Mouse (Mus musculus): Measurements from ENCODE around the gene Nt5dc2.

Nt5dc2 gene

DNA sequence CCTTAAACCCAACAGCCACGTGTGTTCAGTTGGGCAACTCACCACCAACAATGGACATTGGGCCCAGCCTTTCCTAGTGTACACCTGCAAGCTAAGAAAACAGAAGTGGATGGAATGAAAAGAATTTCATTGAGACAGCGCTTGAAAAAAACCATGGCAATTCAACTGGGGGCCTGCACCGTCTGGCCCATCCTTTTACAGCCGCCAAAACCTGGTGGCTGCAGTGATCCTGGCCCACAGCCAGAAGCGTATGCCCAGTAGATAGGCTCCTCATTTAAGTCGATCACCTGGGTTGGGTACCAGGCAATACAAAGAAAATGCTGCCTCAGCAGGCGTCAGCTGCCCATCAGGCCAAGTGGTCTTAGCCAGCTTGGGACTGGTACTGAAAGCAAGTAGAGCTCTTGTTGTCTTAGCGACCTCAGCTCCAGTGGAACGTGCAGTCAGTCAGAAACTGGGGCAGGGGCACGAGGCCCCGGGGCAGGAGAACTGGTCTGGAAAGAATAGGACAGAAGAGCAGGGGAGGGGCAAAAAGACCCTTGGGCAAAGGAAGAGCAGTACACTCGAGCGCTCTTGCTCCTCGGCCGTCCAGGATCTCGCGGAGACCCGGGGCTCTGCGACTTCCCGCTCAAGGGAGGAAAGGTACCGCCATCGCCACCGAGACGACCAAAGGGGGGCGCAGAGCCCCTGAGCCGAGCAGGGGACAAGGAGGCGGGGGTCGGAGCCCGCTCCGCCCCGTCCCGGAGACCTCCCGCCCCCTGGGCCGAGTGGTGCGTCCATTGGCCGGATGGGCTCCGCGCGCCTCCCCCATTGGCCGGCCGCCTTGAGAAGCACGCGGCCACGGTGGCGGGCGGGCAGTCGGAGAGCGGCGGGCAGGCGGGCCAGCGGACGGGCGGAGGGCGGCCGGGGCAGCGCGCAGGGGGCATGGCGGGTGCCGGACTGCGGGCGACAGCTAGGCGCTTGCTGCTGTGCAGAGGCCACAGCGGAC is at the start of gene Nt5dc2:
Gene Nt5dc2 (plus strand): TSS at position 818 of the 985 bp plus-strand sequence.
- DNase-seq (ENCODE audit: low spot score in 2 of 2), result peak; percentile 87 to 90

DNA sequence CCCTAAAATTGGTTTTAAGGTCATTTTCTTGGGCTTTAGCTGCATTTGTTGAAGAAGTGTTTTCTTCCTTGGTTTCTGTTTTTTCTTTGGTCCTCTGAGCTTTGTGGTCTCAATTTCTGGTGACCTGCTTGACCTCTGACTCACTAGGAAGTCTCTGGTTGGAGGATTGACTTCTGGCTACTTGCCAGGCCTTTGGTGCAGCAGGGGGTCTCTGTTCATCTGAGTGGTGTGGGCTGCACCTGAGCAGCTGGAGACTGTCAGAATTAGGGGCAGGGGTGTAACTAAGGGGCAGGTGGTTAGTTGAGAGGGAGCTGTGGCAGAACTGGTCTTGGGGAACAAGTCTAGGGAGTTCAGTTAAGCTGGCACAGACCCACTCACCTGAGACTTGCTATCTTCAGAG is 49.7 kb upstream of the Nt5dc2 start:
- DNase-seq (ENCODE audit: low spot score in 2 of 2), result no peak

DNA sequence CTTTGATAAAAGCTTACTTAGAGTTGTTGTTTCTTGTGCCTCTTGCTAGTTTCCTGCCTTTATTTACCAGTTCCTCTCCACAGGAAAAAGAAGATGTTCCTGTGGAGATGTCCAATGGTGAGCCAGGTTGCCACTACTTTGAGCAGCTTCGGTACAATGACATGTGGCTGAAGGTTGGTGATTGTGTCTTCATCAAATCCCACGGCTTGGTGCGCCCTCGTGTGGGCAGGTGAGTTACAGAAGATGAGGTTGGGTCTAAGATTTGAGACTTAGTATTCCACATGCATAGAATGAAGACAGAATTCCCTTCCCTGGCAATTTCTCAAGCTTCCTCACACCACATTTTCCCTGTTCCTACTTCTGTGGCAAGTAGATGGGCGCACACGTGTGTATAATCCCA is 43.4 kb upstream of the Nt5dc2 start:
- DNase-seq (ENCODE audit: low spot score in 2 of 2), result no peak

DNA sequence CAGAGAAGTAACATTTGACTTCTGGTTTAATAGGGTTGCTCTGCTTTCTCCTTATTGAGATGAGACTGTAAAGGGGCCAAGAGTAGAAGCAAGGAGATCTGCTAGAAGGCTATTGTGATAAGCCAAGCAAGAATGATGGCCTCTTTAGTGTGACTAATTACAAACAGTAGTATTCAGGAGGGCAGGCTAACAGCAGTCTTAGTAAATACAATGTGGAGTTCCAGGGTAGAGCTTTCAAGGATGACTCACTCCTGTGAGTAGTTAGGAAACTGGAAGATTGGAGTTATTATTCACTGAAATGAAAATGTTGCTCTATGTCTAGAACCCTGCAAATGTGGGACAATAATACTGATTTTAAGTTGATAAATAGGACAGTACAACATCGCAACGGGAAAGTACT is 42.3 kb upstream of the Nt5dc2 start:
- no peak for DNase-seq (ENCODE audit: low spot score in 2 of 2)

DNA sequence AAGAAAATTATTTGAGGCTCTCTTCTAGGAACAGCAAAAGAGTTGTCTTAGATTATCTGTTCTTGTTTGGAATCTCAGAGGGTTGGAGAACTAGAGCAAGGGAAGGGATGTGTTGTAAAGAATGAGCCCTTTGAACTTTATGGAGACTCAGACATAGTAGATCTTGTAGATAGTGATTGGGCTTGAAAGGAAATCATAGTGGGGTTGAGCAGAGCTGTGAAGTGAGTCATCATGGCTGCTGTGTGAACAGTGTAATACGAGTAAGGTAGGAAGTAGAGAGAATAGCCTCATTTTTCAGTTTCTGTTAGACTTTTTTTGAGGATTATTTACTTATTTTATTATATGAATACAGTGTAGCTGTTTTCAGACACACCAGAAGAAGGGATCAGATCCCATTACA is 40.9 kb upstream of the Nt5dc2 start:
- no peak for DNase-seq (ENCODE audit: low spot score in 2 of 2)

DNA sequence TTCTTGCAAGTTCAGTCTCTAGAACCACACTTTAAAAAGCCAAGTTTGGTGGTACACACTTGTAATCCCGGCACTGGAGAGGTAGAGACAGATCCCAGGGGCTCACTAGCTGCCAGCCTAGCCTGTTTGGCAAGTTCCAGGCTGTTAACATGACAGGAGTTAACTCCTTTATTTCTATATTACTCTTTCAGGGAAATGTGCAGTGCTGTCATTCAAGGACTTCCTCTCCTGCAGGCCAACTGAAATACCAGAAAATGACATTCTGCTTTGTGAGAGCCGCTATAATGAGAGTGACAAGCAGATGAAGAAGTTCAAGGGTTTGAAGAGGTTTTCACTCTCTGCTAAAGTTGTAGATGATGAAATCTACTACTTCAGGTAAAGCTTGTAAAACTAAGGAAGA is 25.7 kb upstream of the Nt5dc2 start:
- DNase-seq (ENCODE audit: low spot score in 2 of 2), result no peak

DNA sequence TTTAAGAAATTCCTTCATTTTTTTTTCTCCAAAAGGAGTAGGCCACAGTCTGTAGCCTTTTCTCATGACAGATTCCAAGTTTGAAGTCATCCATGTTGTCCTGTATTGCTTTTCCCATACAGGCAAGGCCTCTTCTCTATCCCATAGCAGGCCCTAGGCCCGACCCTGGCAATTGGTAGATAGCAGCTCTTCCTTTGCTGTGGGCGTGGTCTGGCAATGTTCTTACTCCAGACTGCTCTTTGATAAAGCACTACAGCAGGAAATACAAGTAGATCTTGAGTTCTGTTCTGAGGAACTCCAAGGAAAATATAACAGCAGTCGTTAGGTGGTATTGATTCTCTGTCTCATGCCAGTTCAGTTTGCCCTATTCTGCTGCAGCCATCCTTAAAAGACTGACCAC is 20.2 kb upstream of the Nt5dc2 start:
- no peak for DNase-seq (ENCODE audit: low spot score in 2 of 2)

DNA sequence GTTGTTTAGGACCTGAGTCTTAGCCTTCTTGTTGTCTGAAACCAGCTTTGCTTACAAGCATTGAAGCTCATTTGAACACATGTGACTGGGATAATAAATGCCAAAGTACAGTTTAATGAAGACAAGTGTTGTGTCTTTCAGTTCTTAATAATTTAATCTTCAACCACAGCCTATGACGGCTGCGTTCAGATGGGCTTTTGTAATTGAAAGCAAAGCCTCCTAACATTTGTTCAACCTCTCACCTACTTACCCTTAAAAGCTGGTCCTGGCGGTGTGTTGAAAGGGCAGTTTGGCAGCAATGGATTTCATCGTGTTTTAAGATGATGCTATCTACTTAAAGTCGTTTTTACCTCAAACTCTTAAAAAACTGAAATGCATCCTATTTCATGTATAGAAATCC is 18.7 kb upstream of the Nt5dc2 start:
- DNase-seq (ENCODE audit: low spot score in 2 of 2), result no peak

DNA sequence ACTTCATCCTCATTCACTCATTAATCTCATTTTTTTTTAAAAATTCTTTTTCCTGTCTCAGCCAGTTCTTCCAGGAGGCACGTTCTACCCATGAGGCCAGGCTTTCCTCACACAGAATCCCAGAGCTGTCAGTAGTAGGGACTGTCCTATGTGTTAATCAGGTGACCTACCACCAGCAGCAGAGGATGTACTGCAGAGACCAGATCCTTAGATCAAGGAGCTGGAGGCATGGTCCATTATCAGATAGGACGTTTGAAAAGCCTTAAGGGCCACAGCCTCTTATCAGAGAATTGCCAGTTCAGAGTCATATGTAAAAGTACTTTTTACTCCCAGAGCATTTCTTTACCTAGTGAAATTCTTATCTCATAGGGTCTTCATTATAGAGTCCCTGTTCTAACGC is 16.8 kb upstream of the Nt5dc2 start:
- DNase-seq (ENCODE audit: low spot score in 2 of 2), result no peak

DNA sequence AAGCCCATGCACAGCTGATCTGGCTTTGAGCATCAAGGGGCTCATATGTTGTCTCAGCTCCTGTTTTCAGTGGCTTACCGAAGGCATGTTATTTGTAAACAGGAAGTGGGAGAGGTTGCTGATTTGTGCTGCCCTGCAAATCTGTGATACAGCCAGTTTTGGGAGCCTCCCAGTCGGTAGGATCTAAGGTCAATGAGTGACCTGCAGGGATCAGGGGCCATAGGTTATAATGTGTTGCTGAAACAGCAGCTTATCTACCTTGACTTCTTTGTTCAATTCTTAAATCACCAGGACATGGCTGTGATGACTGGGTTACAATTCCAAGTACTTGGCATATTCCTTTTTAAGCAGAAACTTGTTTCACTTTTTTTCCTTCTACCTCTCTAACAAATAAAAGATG is 15.3 kb upstream of the Nt5dc2 start:
- DNase-seq (ENCODE audit: low spot score in 2 of 2), result no peak

DNA sequence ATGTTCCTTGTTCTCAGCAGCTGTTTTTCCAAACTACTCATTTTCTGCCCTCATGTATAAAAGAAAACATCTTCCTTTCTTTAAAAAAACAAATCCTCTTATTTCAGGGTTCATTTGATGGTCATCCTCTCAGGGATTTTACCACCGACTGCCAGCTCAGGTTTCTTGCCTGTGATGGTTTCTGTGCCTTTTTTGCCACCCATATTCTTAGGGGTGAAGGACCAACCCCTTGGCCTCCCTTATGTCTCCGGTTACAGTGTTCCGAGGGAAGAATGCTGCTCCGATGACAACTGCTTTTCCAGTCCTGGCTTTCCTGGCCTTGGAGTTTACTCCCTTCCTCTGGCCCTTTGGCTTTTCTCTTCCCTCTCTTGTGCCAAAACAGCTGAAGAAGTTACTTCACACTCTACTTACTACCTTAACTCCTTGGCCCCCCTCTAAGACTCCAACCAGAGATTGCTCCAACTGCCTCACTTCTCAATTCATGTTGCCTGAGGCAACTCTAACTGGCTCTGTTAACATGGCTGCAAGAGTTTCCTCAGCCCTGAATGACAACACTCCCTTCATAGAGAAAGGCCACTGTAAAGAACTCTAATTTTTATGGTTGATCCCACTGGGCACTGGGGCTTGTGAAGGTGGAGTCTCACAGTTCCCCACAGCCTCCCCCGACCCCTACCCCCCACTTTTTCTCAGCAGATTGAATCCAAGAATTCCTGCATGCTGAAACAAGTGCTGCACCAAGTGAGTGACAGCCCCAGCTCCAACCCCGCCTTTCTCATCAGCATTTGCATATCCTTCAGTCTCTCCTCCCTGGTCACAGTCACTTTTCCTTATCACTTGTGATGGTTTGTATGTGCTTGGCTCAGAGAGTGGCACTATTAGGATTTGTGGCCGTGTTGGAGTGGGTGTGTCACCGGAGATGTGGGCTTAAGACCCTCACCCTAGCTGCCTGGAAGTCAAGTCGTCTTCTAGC is 5.5 kb upstream of the Nt5dc2 start:
- DNase-seq (ENCODE audit: low spot score in 2 of 2), result peak in 1 of 2 experiments; percentile 18

DNA sequence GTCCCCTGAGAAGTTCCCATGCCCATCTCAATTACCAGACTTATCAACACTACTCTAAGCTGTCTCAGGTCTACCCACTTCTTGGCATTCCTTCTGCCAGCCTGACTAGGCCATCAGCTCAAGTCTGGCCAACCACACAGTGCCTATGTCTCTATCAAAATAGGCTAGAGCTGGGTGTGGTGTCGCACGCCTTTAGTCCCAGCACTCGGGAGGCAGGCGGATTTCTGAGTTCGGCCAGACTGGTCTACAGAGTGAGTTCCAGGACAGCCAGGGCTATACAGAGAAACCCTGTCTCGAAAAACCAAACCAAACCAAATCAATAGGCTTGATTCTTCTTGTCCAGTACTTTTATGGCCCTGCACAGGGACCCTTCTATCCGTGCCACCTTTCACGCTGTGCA is 4.0 kb upstream of the Nt5dc2 start:
- no peak for DNase-seq (ENCODE audit: low spot score in 2 of 2)

DNA sequence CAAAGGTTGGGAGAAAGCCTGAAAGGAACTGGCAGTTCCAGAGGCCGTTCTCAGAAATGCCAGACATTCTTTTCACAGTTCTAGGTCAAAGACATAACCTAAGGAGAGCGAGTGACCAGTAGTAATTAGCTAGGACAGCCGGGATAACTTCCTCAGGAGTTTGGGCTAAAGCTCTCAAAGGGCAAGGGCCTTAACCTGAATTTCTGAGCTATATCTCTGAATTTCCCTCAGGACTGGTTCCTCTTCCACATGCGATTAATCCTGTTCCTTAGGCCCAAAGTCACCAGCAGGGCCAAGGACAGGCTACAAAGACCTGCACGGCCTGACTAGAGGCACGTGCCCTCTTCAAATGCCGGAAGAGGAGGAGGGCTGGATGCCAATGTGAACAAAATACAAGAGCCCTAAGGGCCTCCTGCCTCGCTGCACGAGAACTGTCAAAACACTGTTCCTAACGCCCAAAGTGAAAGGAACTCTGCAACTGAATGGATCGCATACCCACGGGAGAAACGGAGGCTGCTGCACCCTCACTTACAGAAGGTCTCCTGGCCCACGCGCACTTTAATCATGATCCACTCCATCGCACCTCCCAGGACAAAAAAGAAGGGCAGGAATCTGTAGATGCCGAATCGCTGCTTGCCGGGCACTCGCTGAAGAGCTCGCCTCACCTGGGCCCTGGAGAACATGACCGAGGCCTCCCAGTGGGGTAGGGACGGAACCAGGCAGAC is 2.6 kb upstream of the Nt5dc2 start:
- DNase-seq (ENCODE audit: low spot score in 2 of 2), result peak in 1 of 2 experiments; percentile 32

DNA sequence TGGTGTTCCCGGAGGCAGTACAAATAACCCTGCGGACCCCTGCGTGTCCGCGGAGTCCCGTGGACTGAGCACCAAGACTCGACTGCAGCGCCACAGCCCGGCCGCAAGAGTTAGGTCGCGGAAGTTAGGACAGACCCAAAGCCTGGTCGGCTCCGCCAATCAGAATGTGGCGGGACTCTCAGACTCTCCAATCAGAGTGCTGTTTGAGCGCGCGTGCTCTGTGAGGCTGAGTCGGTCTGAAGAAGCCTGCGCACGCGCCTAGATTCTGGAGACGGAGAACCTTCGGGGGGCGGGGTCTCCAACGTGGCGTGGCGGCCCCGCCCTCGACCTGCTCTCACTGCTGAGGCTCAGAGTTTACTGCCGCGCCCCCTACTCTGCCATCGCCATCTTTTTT is 2.0 kb upstream of the Nt5dc2 start, which contains the start of gene Smim4:
Gene Smim4 (minus strand): TSS at position 131 of the 394 bp plus-strand sequence.
- peak; percentile 96 to 97 for DNase-seq (ENCODE audit: low spot score in 2 of 2)

DNA sequence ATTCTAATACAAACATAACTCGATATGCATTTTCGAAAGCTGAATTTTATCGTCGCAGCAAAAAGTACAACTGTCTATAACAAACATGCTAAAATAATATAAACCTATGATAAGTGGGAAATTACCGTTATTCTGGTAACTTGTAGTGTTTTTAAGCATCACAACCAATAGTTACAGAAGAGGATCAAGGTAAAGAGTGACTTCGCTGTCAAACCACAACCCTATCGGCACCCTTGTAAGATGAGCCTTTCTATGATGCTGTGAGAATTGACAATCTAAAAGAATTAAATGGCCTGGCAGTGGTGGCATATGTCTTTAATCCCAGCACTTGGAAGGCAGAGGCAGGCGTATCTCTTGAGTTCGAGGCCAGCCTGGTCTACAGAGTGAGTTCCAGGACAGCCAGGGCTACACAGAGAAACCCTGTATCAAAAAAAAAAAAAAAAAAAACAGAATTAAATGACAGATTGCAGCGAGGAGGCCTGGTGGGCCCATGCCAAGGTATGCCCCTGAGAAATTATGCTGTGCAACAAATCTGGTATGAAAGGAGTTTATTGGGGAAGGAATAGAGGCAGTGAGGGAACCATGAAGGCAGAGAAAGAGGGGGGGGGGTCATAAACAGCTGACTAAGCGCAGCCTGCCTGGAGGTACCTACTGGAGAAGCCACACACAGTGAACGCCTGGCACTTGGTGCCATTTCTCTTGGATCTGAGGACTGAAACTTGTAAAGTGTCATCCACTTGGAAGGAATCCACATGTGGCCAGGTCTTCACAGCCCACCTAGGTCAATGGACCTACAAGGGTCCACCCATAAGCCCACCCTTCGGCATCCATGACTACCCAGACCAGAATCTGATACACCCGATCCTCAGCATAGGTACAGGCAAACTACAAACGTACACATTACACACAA is 1.3 kb upstream of the Nt5dc2 start:
- DNase-seq (ENCODE audit: low spot score in 2 of 2), result no peak

DNA sequence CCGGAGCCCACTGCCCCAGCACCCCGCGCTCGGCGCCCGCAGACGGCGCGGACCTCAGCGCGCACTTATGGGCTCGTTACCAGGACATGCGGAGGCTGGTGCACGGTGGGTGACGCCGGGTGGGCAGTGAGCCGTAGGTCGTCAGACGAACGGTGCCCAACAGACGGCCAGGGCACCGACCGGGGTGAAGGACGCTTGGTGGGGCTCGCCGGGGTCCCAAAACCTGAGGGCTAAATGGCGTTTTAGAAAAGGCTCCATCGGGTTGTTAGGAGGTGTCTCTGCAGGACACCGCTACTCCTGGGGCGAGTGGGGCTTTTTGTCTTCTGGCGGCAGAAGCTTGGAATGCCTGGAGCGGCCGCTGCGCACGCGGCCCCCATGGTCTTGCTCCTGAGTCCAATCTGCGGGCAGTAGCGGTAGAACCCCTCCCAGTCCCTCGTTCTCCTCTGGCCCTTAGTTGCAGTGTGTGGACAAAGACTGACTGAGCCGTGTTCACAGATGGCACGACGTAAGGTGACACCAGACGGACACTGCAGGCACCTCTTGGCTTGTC is 494 bp downstream of the Nt5dc2 start:
- peak in 1 of 2 experiments; percentile 25 for DNase-seq (ENCODE audit: low spot score in 2 of 2)

DNA sequence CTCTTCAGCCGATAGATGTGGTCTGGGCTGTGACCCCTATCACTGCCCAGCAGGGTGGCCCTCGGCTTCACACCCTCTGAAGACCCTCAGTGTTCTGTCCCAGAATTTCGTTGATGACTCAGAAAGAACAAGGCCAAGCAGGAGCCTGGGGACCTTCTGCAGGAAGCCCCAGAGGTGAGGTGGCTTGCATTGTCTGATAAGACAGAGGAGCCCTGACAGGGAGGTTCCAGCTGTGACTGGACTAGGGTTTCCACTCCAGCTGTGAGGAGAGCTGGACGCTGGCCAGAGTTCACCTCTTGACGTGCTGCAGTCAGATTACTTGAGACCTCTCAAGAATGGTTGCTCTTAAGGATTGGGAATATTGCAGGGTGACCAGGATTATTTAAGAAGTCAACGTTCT is 1.2 kb downstream of the Nt5dc2 start:
- peak in 1 of 2 experiments; percentile 18 for DNase-seq (ENCODE audit: low spot score in 2 of 2)

DNA sequence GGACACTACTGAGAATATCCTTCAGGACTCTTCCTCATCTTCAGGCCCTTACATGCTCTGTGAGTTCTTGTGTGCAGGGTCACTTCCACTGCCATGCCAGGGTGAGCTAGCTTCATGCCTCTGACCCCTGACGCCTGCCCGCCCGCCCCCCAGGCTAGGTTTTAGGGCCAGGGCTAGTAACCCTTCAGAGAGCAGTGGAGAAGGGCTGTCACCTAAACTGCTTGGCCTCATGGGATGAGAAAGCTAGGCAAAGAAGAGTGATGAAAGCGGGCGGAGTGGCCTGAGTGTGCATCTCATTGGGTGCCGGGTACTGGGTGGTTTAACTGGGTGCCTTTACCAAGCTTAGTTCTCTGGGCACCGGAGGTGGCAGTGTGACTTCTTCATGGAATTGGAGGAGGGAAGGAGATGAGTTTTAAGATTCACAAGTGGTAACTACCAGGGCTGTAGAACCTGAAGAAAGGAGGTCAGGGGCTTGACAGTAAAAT is 1.7 kb downstream of the Nt5dc2 start:
- DNase-seq (ENCODE audit: low spot score in 2 of 2), result peak; percentile 16 to 46

DNA sequence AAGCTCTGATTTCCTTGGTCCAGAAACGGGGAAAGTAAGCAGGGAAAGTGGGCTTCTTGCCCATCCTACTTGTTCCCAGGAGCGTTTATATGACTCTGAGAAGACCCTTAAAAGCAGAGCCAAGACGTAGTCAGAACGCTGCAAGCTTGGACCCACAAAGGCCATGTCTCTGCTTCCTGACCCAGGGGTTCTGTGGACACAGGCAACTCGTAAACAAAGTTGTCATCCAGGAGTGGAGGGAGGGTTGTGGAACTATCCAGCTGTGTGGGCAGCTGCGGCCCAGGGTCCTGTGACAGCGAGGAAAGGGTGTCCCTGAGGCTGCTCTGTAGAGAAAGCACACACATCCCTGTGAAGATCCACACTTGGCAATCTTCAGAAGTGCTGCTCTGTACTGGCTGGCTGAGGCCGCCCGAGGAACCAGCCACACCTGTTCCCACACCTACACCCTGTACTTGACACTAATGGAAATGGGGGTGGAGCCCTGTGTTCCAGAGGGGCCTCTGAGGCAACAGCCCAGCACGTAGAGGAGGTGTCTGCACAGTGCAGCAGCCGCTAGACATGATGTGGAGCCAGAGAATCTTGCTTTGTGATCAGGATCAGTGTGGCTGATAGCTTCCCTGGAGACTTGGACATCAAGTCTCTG is 2.3 kb downstream of the Nt5dc2 start:
- peak; percentile 19 to 57 for DNase-seq (ENCODE audit: low spot score in 2 of 2)

All from urinary bladder, postnatal 4 days (tissue).